Mouse (Mus musculus) olfactory bulb, adult 2 months (tissue): ENCODE results near the gene Fyn.

Experiments used
- CTCF ChIP-seq: fragments of 200-500 bp; IDR thresholded peaks from 2 replicates; pipeline ENCODE4 v1.5.1; 2012; ENCODE audit warnings: low read depth, mild to moderate bottlenecking, low read length, moderate library complexity; ENCODE audit not compliant: insufficient read depth
- POLR2A ChIP-seq: fragments of 200-500 bp; IDR thresholded peaks from 2 replicates; pipeline ENCODE4 v1.6.1; 2012; ENCODE audit warnings: mild to moderate bottlenecking, low read depth, low read length, moderate library complexity; ENCODE audit not compliant: insufficient read depth

GRCm38 (mm10) chr10:39389451-39389891, 20.8 kb downstream of the Fyn start:
- TF ChIP-seq POLR2A (no peak), CTCF (no peak)
